Mouse (Mus musculus): ENCODE measurements at regions not wholly inside any gene's neighbourhood (a gene's known extent, or its start where the extent isn't known, plus 50 kb on each side); places are given as distances from the start of the nearest gene placed in this dataset.

- TF ChIP-seq ETS1 (IDR thresholded peaks at IDR 0.05; ENCODE audit: low read depth, low read length) (no peak), ZC3H11A (IDR thresholded peaks at IDR 0.05; ENCODE audit: low read depth, low read length) (no peak), RAD21 (IDR thresholded peaks at IDR 0.05; ENCODE audit: low read depth, low read length) (no peak), MAX (IDR thresholded peaks at IDR 0.05; ENCODE audit: low read length) (no peak), POLR2A (IDR thresholded peaks at IDR 0.05; ENCODE audit: control insufficient read depth in 1 of 2, insufficient read depth in 1 of 2, low read depth in 1 of 2, low read length in 2 of 2, poor library complexity in 1 of 2) (no peak), BHLHE40 (IDR thresholded peaks at IDR 0.05; ENCODE audit: borderline replicate concordance, low read depth, low read length) (no peak), NELFE (IDR thresholded peaks at IDR 0.05; ENCODE audit: low read depth, low read length) (no peak), TCF12 (IDR thresholded peaks at IDR 0.05; ENCODE audit: low read depth, low read length) (no peak), POLR2AphosphoS5 (IDR thresholded peaks at IDR 0.05; ENCODE audit: borderline replicate concordance, low read depth, low read length) (no peak), USF2 (IDR thresholded peaks at IDR 0.05; ENCODE audit: borderline replicate concordance in 1 of 2, insufficient read depth in 1 of 2, low read depth in 1 of 2, low read length in 2 of 2) (no peak), NRF1 (IDR thresholded peaks at IDR 0.05; ENCODE audit: insufficient read depth, low read depth, low read length, poor library complexity, severe bottlenecking) (no peak)
- no peak overlapping the region for H3K4me3 ChIP-seq (ENCODE audit: control insufficient read depth in 1 of 2, insufficient read depth in 1 of 2, low read depth in 2 of 2, low read length in 2 of 2)
- H3K79me2 ChIP-seq (ENCODE audit: control insufficient read depth, insufficient read depth, low read length, poor library complexity), result no peaks in the 10 kb centered on the region
- H3K9ac ChIP-seq (ENCODE audit: control insufficient read depth, low read depth, low read length, poor library complexity, severe bottlenecking), result no peak overlapping the region
- no peak overlapping the region for H3K27ac ChIP-seq (ENCODE audit: control insufficient read depth, low read depth, low read length)
- no peaks in the 10 kb centered on the region for H3K36me3 ChIP-seq (ENCODE audit: control insufficient read depth in 1 of 2, insufficient read depth in 2 of 2, low read length in 2 of 2)
- no peaks in the 10 kb centered on the region for H3K4me1 ChIP-seq (ENCODE audit: control insufficient read depth in 1 of 2, insufficient read depth in 2 of 2, low read length in 2 of 2)
- DNase-seq (ENCODE audit: low read depth, low spot score), result no peak
- no peaks in the 10 kb centered on the region for H3K27me3 ChIP-seq (ENCODE audit: control insufficient read depth in 1 of 2, insufficient read depth in 2 of 2, low read length in 2 of 2)
- H3K9me3 ChIP-seq (replicated peaks; ENCODE audit: insufficient read depth, low read length), result no peaks in the 10 kb centered on the region
These were observed 357.9 kb downstream of the Plk2 start for GRCm38 (mm10) chr13:110752746-110753145.

- H3K79me2 ChIP-seq (ENCODE audit: control insufficient read depth, insufficient read depth, low read length, poor library complexity), result no peaks in the 10 kb centered on the region
- H3K4me1 ChIP-seq (ENCODE audit: control insufficient read depth in 1 of 2, insufficient read depth in 2 of 2, low read length in 2 of 2), result no peaks in the 10 kb centered on the region
- DNase-seq (ENCODE audit: low read depth, low spot score), result no peak
- H3K27ac ChIP-seq (ENCODE audit: control insufficient read depth, low read depth, low read length), result no peak overlapping the region
- H3K36me3 ChIP-seq (ENCODE audit: control insufficient read depth in 1 of 2, insufficient read depth in 2 of 2, low read length in 2 of 2), result no peaks in the 10 kb centered on the region
- no peak overlapping the region for H3K9ac ChIP-seq (ENCODE audit: control insufficient read depth, low read depth, low read length, poor library complexity, severe bottlenecking)
- H3K4me3 ChIP-seq (ENCODE audit: control insufficient read depth in 1 of 2, insufficient read depth in 1 of 2, low read depth in 2 of 2, low read length in 2 of 2), result no peak overlapping the region
- no peaks in the 10 kb centered on the region for H3K9me3 ChIP-seq (replicated peaks; ENCODE audit: insufficient read depth, low read length)
- TF ChIP-seq CHD2 (IDR thresholded peaks at IDR 0.05; ENCODE audit: low read length), result no peak
- TF ChIP-seq MYB (IDR thresholded peaks at IDR 0.05; ENCODE audit: low read depth, low read length), result no peak
- no peak for TF ChIP-seq MAFK (IDR thresholded peaks at IDR 0.05; ENCODE audit: borderline replicate concordance, low read depth, low read length)
- TF ChIP-seq MXI1 (IDR thresholded peaks at IDR 0.05; ENCODE audit: low read depth, low read length), result no peak
- TF ChIP-seq HCFC1 (IDR thresholded peaks at IDR 0.05; ENCODE audit: low read depth, low read length), result no peak
- no peak for TF ChIP-seq USF2 (IDR thresholded peaks at IDR 0.05; ENCODE audit: borderline replicate concordance in 1 of 2, insufficient read depth in 1 of 2, low read depth in 1 of 2, low read length in 2 of 2)
- TF ChIP-seq E2F4 (IDR thresholded peaks at IDR 0.05; ENCODE audit: borderline replicate concordance, low read depth, low read length), result no peak
- no peaks in the 10 kb centered on the region for H3K27me3 ChIP-seq (ENCODE audit: control insufficient read depth in 1 of 2, insufficient read depth in 2 of 2, low read length in 2 of 2)
These were observed 359.7 kb downstream of the Plk2 start for GRCm38 (mm10) chr13:110754548-110754947.
